Mouse (Mus musculus) embryonic stem cell, embryonic (primary cell): ENCODE results near the gene Fgf11.

Experiments
- CTCF ChIA-PET, 4 experiments: fragments of 300-600 bp in 2 of 4; fragments of 350-600 bp in 2 of 4; sonication (Branson Sonifier 250); formaldehyde crosslinking; loops; one replicate each; lab custom pipeline; 2022; ENCODE audit warnings: inconsistent platforms in 2 of 4; lab: Charles Lee
- POLR2A ChIA-PET, 4 experiments: fragments of 300-600 bp in 2 of 4; fragments of 350-600 bp in 2 of 4; sonication (Branson Sonifier 250); formaldehyde crosslinking; loops; one replicate each; lab custom pipeline; 2022; ENCODE audit warnings: antibody characterized with exemption in 4 of 4, inconsistent platforms in 1 of 4; lab: Charles Lee

Fgf11 gene

GRCm38 (mm10) chr11:69834001-69834549 lies 32.4 kb upstream of the Fgf11 start:
- POLR2A ChIA-PET, result interaction anchor here in 3 of 4 experiments (0.7 to 2.8 kb wide), 32 partner anchors 8 to 168 kb away, joined by 3 to 14 read pairs (median 4); partner anchors contain the start of genes Tmem102 (in 2 of the 3), 2810408A11Rik (in 1 of the 3), Cd68 (in 1 of the 3) and Fgf11 (in 1 of the 3)
- CTCF ChIA-PET, result interaction anchor here in 1 of 4 experiments (1.1 kb wide), 1 partner anchor 28 kb away, joined by 3 read pairs; the partner anchor contains the start of gene Tmem102

GRCm38 (mm10) chr11:69833554-69833953 lies 31.9 kb upstream of the Fgf11 start:
- CTCF ChIA-PET, result interaction anchor here in 1 of 4 experiments (1.1 kb wide), 1 partner anchor 28 kb away, joined by 3 read pairs; the partner anchor contains the start of gene Tmem102

DNA sequence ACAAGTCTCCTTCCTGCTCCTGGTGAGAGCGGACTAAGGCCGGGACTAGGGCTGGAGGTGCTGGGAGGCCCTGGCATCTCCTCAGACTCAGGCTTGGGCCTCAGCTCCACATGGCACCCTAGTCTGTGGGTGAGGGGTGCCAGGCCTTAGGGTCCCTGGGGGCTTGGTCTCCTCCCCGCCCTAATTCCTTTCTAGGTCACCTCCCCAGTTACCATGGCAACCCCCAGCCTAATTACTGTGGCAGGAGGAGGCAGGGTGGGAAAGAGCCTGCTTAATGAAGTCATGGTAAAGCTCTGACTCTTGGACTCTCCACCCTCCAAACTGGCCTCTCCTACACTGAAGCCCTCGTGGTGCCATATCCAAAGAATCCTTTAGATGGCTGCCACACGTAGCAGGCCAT lies 27.2 kb upstream of the Fgf11 start:
- POLR2A ChIA-PET, result interaction anchor here in 3 of 4 experiments (0.7 to 2.0 kb wide), 20 partner anchors 9 to 92 kb away, joined by 3 to 14 read pairs (median 4); partner anchors contain the start of genes Tmem256 (in 3 of the 3), Nlgn2 (in 2 of the 3) and Tmem102 (in 2 of the 3)
- CTCF ChIA-PET, result interaction anchor here in 2 of 4 experiments (0.6 to 1.2 kb wide), 4 partner anchors 9 to 238 kb away, joined by 3 to 6 read pairs (median 4); partner anchors contain the start of genes Nlgn2 (in 1 of the 2) and Tmem256 (in 1 of the 2)

More at GRCm38 (mm10) chr11:69833554-69833953, 31.9 kb upstream of the Fgf11 start:
- POLR2A ChIA-PET, result interaction anchor here (0.7 to 2.8 kb wide), 35 partner anchors 8 to 168 kb away, joined by 3 to 14 read pairs (median 4); partner anchors contain the start of genes Tmem102 (in 2 of the 4), 2810408A11Rik (in 1 of the 4), Cd68 (in 1 of the 4) and Eif5a (in 1 of the 4)

GRCm38 (mm10) chr11:69823456-69823855 lies 21.8 kb upstream of the Fgf11 start:
- POLR2A ChIA-PET, result interaction anchor here in 2 of 4 experiments (0.6 to 1.2 kb wide), 3 partner anchors 8 to 18 kb away, joined by 3 read pairs; partner anchors contain the start of genes Gm39566 (in 1 of the 2) and Tmem102 (in 1 of the 2)
- CTCF ChIA-PET, result interaction anchor here in 1 of 4 experiments (0.6 kb wide), 1 partner anchor 702 kb away, joined by 3 read pairs; no protein-coding TSS in a partner anchor

GRCm38 (mm10) chr11:69822080-69822479 lies 20.4 kb upstream of the Fgf11 start, which contains the start of gene Spem1:
Gene Spem1 (minus strand): TSS chr11:69822180.
- ChIA-PET CTCF (no interaction called here), POLR2A (interaction anchor here in 2 of 4 experiments (0.5 to 1.3 kb wide), 4 partner anchors 12 to 195 kb away, joined by 3 to 5 read pairs (median 3); partner anchors contain the start of genes Dlg4 (in 1 of the 2), Nlgn2 (in 1 of the 2) and Tmem256 (in 1 of the 2))

DNA sequence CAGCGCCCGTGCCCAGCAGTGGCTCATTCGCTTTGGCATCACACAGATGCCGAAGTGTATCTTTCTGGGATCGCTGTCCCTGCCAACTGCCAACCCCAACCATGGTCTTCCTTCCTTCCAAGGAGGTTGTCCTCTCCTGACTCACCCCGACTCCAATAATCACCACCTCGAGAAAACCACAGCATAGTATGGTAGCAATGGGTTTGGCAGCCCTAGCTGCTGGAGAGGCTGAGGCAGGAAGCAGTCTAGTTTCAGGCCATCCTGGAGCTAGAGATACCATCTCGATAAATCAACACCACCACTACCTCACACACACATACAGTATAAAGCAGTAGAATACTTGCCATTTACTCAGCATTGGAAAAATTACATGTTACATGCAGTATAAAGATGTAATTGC lies 17.2 kb upstream of the Fgf11 start:
- ChIA-PET POLR2A (interaction anchor here in 1 of 4 experiments (0.7 to 1.5 kb wide), 2 partner anchors 9 to 34 kb away, joined by 3 read pairs; no protein-coding TSS in a partner anchor), CTCF (interaction anchor here in 1 of 4 experiments (1.3 kb wide), 1 partner anchor 19 kb away, joined by 4 read pairs; the partner anchor contains the start of genes Nlgn2 and Tmem256)

DNA sequence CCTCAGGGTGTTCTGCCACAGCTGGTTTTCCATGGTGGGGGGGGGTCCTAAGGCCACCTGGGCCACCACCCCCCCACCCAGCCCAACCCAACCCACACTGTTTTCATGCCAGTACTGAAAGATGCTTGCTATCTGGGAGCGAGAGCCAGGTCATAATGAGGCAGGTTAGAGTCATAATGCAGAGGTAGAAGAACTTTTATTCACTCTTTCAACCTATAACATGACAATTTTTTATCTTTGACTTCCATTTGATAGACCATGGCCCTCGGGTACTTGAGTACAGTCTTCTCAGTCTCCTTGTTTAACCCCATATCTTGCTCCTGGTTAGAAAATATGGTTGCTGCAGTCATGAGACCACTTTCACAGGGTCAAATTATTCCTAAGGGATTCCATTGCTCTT lies 16.7 kb upstream of the Fgf11 start, which contains the start of gene Spem2:
TSS of gene Spem2 (minus strand) at position 101 of the 400 bp plus-strand sequence.
- ChIA-PET POLR2A (interaction anchor here in 2 of 4 experiments (1.5 to 5.4 kb wide), 3 partner anchors 13 to 34 kb away, joined by 3 to 54 read pairs (median 23); partner anchors contain the start of genes Tmem102 (in 2 of the 2) and Fgf11 (in 1 of the 2)), CTCF (no interaction called here)

GRCm38 (mm10) chr11:69816520-69816919 lies 14.9 kb upstream of the Fgf11 start:
- ChIA-PET POLR2A (interaction anchor here (0.7 to 5.4 kb wide), 38 partner anchors 8 to 405 kb away, joined by 3 to 54 read pairs (median 4); partner anchors contain the start of genes Nlgn2 (in 2 of the 4), Tmem102 (in 2 of the 4), Tmem256 (in 2 of the 4) and 2810408A11Rik (in 1 of the 4)), CTCF (interaction anchor here in 3 of 4 experiments (0.6 to 2.0 kb wide), 10 partner anchors 10 to 251 kb away, joined by 3 to 11 read pairs (median 3); partner anchors contain the start of genes Tmem102 (in 2 of the 3) and Tmem256 (in 1 of the 3))

DNA sequence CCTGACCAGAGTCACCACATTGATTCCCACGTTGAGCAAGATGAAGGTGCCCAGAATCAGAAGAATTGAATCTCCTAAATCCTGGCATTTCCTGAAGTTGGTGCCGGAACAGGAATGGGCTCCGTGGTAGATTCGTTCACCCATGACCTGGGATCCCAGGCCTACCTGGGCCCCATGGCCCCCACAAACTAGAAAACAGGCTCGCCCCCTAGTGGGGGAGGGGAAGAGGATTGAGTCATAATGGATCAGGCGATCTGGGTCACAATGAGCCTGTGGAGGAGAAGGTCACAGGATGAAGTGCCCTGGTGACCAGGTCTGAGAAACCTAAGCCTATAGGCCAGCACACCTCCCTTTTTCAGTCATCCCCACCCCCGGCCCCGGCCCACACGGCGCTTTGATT lies 13.5 kb upstream of the Fgf11 start, which contains the start of gene Gm39566:
TSS of gene Gm39566 (minus strand) at position 144 of the 400 bp plus-strand sequence.
- ChIA-PET POLR2A (interaction anchor here in 2 of 4 experiments (0.7 to 5.4 kb wide), 16 partner anchors 8 to 56 kb away, joined by 3 to 54 read pairs (median 6); partner anchors contain the start of genes Nlgn2 (in 2 of the 2), Tmem102 (in 2 of the 2), Tmem256 (in 2 of the 2) and Fgf11 (in 1 of the 2)), CTCF (interaction anchor here in 2 of 4 experiments (0.8 to 1.9 kb wide), 5 partner anchors 10 to 96 kb away, joined by 3 to 8 read pairs (median 4); partner anchors contain the start of genes Tmem102 (in 1 of the 2) and Tmem95 (in 1 of the 2))

DNA sequence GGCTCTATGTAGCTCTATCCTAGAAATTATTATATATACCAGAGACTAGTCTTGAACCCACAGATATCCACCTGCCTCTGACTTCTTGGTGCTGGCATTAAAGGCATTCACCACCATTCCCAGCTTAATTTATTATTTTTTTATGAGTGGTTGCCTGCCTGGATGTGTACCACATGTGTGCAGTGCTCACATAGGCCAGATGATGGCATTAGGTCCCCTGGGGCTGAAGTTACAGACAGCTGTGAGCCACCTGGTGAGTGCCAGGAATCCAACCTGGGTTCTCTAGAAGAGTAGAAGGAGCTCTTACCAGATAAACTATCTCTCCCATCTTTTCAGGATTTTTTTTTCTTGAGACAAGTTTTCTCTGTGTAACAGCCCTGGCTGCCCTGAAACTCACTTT lies 8.6 kb upstream of the Fgf11 start:
- POLR2A ChIA-PET, result interaction anchor here in 3 of 4 experiments (0.6 to 3.2 kb wide), 24 partner anchors 9 to 485 kb away, joined by 3 to 17 read pairs (median 4); partner anchors contain the start of genes Nlgn2 (in 2 of the 3), Tmem256 (in 2 of the 3), Fgf11 (in 1 of the 3) and Slc2a4 (in 1 of the 3)

GRCm38 (mm10) chr11:69807641-69808040 lies 6.0 kb upstream of the Fgf11 start:
- POLR2A ChIA-PET, result interaction anchor here in 2 of 4 experiments (0.6 to 12.8 kb wide), 5 partner anchors 9 to 69 kb away, joined by 3 to 168 read pairs (median 27); partner anchors contain the start of genes Polr2a (in 1 of the 2), Slc35g3 (in 1 of the 2) and Tmem95 (in 1 of the 2)
- CTCF ChIA-PET, result no interaction called here

More for the DNA sequence above, 8.6 kb upstream of the Fgf11 start:
- CTCF ChIA-PET, result interaction anchor here in 3 of 4 experiments (0.8 to 2.2 kb wide), 6 partner anchors 67 to 139 kb away, joined by 3 to 12 read pairs (median 4); partner anchors contain the start of gene Tmem95 (in 2 of the 3)

DNA sequence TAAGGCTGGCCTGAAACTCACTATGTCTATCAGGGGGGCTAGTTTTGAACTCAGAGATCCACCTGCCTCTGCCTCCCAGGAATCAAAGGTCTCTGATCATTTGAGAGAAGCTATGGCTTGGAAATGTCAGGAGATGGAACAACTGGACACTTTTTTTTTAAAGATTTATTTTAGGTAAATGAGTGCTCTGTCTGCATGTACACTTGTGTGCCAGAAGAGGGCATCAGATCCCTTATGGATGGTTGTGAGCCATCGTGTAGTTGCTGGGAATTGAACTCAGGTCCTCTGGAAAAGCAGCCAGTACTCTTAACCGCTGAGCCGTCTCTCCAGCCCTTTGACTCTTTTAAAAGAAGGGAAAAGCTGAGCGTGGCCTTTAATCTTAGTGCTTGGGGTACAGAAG lies 4.7 kb upstream of the Fgf11 start:
- POLR2A ChIA-PET, result interaction anchor here in 3 of 4 experiments (0.7 to 12.8 kb wide), 39 partner anchors 8 to 191 kb away, joined by 3 to 168 read pairs (median 6); partner anchors contain the start of genes 2810408A11Rik (in 2 of the 3), Chrnb1 (in 2 of the 3), Gm39566 (in 2 of the 3) and Neurl4 (in 2 of the 3)
- CTCF ChIA-PET, result interaction anchor here (0.6 to 4.2 kb wide), 25 partner anchors 10 to 215 kb away, joined by 3 to 27 read pairs (median 4); partner anchors contain the start of genes Tmem95 (in 2 of the 4), Kctd11 (in 1 of the 4), Tmem256 (in 1 of the 4) and Tnk1 (in 1 of the 4)

DNA sequence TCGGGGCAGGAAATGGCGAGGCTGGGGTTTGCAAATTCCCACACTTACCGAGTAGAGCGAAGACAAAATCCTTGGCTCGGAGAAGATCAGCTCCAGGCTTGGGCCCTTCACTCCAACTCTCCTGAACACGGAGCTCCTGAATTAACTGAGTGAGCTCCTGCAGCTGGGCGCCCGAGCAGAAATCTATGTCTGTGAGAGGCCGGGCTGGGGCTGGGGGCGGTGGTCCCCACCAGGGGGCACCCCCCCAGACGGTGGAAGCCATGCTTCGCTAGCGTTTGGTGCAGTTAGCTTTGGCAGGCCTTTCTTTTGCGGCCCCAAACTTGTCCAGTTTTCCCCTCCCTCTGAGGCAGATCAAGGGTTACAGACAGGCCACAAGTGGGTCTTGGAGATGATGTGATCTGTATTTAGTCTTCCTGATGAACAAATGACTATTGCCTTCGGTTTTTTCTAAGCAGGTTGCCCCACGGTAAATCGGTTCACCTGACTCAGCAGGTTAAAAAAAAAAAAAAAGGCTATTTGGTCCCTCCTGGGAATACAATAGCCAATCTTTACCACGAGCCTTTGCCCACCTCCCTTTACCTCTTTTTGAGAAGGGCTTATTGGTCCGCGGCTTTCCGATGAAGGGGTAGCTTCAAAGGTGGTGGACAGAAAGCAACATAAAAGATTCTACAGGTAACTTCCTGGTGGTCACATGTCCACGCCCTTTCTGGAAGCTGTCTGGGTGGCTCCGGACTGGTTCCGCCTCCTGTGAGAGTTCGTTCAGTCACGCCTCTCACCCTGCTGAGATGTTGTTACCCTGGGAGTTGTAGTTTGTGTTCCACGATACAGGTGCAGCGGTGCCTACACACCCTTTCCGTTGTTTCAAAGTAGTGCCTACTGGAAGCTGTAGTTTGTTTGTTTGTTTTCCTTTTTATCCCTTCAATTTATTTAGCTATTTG lies 3.6 kb upstream of the Fgf11 start, which contains the start of gene Tmem102:
TSS of gene Tmem102 (minus strand) at position 653 of the 938 bp plus-strand sequence.
- ChIA-PET CTCF (interaction anchor here (0.5 to 4.2 kb wide), 33 partner anchors 10 to 627 kb away, joined by 3 to 27 read pairs (median 4); partner anchors contain the start of genes Tmem95 (in 2 of the 4), Gm39566 (in 1 of the 4), Kctd11 (in 1 of the 4) and Tnk1 (in 1 of the 4)), POLR2A (interaction anchor here (0.7 to 12.8 kb wide), 63 partner anchors 8 to 228 kb away, joined by 3 to 168 read pairs (median 4); partner anchors contain the start of genes Nlgn2 (in 3 of the 4), Tmem256 (in 3 of the 4), 2810408A11Rik (in 2 of the 4) and Chrnb1 (in 2 of the 4))

DNA sequence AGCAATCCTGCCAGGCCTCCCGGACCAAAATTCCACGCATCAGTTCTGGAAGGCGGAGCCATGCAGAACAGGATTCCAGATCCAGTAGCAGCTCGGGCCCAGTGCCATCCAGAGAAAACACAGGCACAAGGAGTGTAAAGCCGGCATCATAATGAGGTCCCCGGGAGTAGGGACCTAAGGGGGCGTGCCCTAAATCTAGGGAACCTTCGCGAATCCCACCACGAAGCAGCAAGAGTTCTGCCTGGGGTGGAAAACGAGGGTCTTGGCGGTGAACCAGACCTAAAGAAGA lies 2.9 kb upstream of the Fgf11 start:
- CTCF ChIA-PET, result interaction anchor here in 2 of 4 experiments (1.0 to 4.2 kb wide), 8 partner anchors 19 to 144 kb away, joined by 3 to 27 read pairs (median 10); partner anchors contain the start of genes Tmem95 (in 2 of the 2) and Slc2a4 (in 1 of the 2)
- POLR2A ChIA-PET, result interaction anchor here (0.7 to 12.8 kb wide), 37 partner anchors 9 to 228 kb away, joined by 3 to 168 read pairs (median 5); partner anchors contain the start of genes Chrnb1 (in 2 of the 4), Nlgn2 (in 2 of the 4), Polr2a (in 2 of the 4) and Tmem256 (in 2 of the 4)
